Mouse (Mus musculus): ENCODE measurements around the gene Olfr1322.

Olfr1322 gene
- long read RNA-seq, experiment 1, result 0 reads
- long read RNA-seq, experiment 2, result 0 reads

GRCm38 (mm10) chrX:49891383-49891782 is at the start of gene Olfr1322:
Gene Olfr1322 (minus strand): TSS chrX:49891483.
- intact Hi-C loops (cut with DNase I), result no loop called here

- intact Hi-C loops (cut with DNase I), result no loop called here
Measured at GRCm38 (mm10) chrX:49877651-49878349, 13.5 kb downstream of the Olfr1322 start.
